Mouse (Mus musculus): ENCODE results near the gene Kbtbd6.

Gene Kbtbd6

GRCm38 (mm10) chr14:79481339-79482151 is 29.9 kb downstream of the Kbtbd6 start, which contains the start of gene Wbp4:
Wbp4 (minus strand) TSS chr14:79481520.
- peak; percentile 90 for DNase-seq (ENCODE audit: low spot score)

GRCm38 (mm10) chr14:79482251-79482661 is 30.6 kb downstream of the Kbtbd6 start:
- DNase-seq (ENCODE audit: low spot score) = no peak

- DNase-seq (ENCODE audit: low spot score) = no peak
Observed at GRCm38 (mm10) chr14:79482747-79483355, 31.2 kb downstream of the Kbtbd6 start.

GRCm38 (mm10) chr14:79483611-79484120 is 32.0 kb downstream of the Kbtbd6 start:
- no peak for DNase-seq (ENCODE audit: low spot score)

GRCm38 (mm10) chr14:79486617-79486992 is 35.0 kb downstream of the Kbtbd6 start:
- DNase-seq (ENCODE audit: low spot score) = no peak

- peak; percentile 41 for DNase-seq (ENCODE audit: low spot score)
Observed at GRCm38 (mm10) chr14:79486993-79487731, 35.5 kb downstream of the Kbtbd6 start.

- DNase-seq (ENCODE audit: low spot score) = peak; percentile 22
Observed at GRCm38 (mm10) chr14:79488531-79488930, 36.9 kb downstream of the Kbtbd6 start.

- DNase-seq (ENCODE audit: low spot score) = no peak
Observed at GRCm38 (mm10) chr14:79489150-79489549, 37.5 kb downstream of the Kbtbd6 start.

- no peak for DNase-seq (ENCODE audit: low spot score)
Observed at GRCm38 (mm10) chr14:79490246-79490645, 38.6 kb downstream of the Kbtbd6 start.

GRCm38 (mm10) chr14:79494349-79494748 is 42.7 kb downstream of the Kbtbd6 start:
- DNase-seq (ENCODE audit: low spot score) = no peak

- DNase-seq (ENCODE audit: low spot score) = no peak
Observed at GRCm38 (mm10) chr14:79499326-79499725, 47.7 kb downstream of the Kbtbd6 start.

- DNase-seq (ENCODE audit: low spot score) = no peak
Observed at GRCm38 (mm10) chr14:79500756-79501155, 49.1 kb downstream of the Kbtbd6 start.

GRCm38 (mm10) chr14:79503371-79504075 is 51.9 kb downstream of the Kbtbd6 start:
- no peak for DNase-seq (ENCODE audit: low spot score)

Measured in ovary, postnatal 36 days (tissue).